Mouse (Mus musculus): ENCODE measurements around the gene Itga2b.

- TF ChIP-seq CTCF (IDR thresholded peaks at IDR 0.05; ENCODE audit: low read depth, low read length) (no peak), GATA2 (IDR thresholded peaks at IDR 0.05; ENCODE audit: borderline replicate concordance, low read depth, low read length) (no peak)
Measured at GRCm38 (mm10) chr11:102440255-102440654, 29.7 kb downstream of the Itga2b start.
